Comparison of ENCODE assay signal across 9 mouse cellular contexts in the genomic region with DNA sequence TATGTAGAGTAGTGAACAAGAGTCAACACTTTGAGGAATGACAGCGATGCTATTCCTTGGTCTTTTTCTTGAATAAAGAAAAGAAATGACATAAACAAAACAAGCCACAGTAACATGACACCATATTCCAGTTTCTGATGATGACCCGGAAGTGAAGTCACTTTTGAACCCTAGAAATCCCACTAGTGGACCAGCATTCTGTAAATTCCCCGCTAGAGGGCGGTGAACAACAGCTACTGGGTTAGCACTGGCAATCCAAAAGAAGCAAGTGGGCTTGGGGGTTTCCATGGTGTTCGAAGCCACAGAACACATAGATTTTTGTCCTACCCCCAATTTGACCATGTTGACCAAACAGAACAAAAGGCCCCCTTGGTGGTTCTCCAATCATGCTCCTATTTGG.
A peak's percentile ranks its signal among the peaks of the same experiment; 100 is the strongest.
DNase-seq lines count a peak whose midpoint lies in the region; ATAC-seq and TF ChIP-seq lines count a peak whose summit lies in the region.
"Had no signal": no experiment of that assay in that cellular context is flagged by ENCODE, and none has a peak within 500 bp of the region (broad histone marks: within the 10 kb centered on the region; RNA-seq: fewer than 3 reads in every experiment).

No protein-coding gene starts in this region.

- WGBS in kidney, embryonic 16.5 days: 28% methylated on average over 5 of the region's 5 CpGs

- no peak overlapping the region for H3K4me2 ChIP-seq in kidney, embryonic 16.5 days (replicated peaks; ENCODE audit: low read depth, low read length)

- H3K36me3 ChIP-seq in kidney, embryonic 16.5 days (ENCODE audit: insufficient read depth, low read length): peaks cover 27% of the 10 kb centered on the region; the same call in 1 of the 2 replicates
- H3K36me3 ChIP-seq in MEL (ENCODE audit: control insufficient read depth in 1 of 2, insufficient read depth in 2 of 2, low read length in 2 of 2): no peaks in the 10 kb centered on the region

- no peak for TF ChIP-seq POLR2A in MEL (IDR thresholded peaks at IDR 0.05; ENCODE audit: control insufficient read depth in 1 of 2, insufficient read depth in 1 of 2, low read depth in 1 of 2, low read length in 2 of 2, poor library complexity in 1 of 2)

- peak; percentile 46 for DNase-seq in kidney, adult 11 months
- peak; percentile 13 for DNase-seq in MEL (ENCODE audit: low read depth, low spot score)
- peak; percentile 60 for DNase-seq in c-Kit-positive CD71-positive TER-119-positive erythroid progenitor cells, embryonic 14.5 days (ENCODE audit: low spot score)
- DNase-seq in heart, adult 8-10 months (ENCODE audit: low spot score): peak; percentile 71
- peak; percentile 41 to 72 for DNase-seq in layer of hippocampus, postnatal 25 days (ENCODE audit: extremely low spot score in 1 of 2, low spot score in 1 of 2)
- peak; percentile 67 to 81 for DNase-seq in thymus, postnatal 10 days (ENCODE audit: low spot score in 2 of 2)

- H3K4me1 ChIP-seq in kidney, embryonic 16.5 days (ENCODE audit: insufficient read depth, low read length): peaks cover 8% of the 10 kb centered on the region
- H3K4me1 ChIP-seq in MEL (ENCODE audit: control insufficient read depth in 1 of 2, insufficient read depth in 2 of 2, low read length in 2 of 2): no peaks in the 10 kb centered on the region

- ATAC-seq in kidney, embryonic 16.5 days (ENCODE audit: low FRiP score, low TSS enrichment): no peak; the same call in 1 of the 2 replicates
- peak; percentile 31 for ATAC-seq in megakaryocyte, adult 5-6 weeks (ENCODE audit: poor library complexity, severe bottlenecking)

- H3K4me3 ChIP-seq in kidney, embryonic 16.5 days (ENCODE audit: low read length): no peak overlapping the region
- H3K4me3 ChIP-seq in MEL (ENCODE audit: control insufficient read depth in 1 of 2, insufficient read depth in 1 of 2, low read depth in 2 of 2, low read length in 2 of 2): no peak overlapping the region
- H3K4me3 ChIP-seq: myocyte had no signal

- no peak overlapping the region for H3K9ac ChIP-seq in kidney, embryonic 16.5 days (replicated peaks; ENCODE audit: low read length)
- no peak overlapping the region for H3K9ac ChIP-seq in MEL (ENCODE audit: control insufficient read depth, low read depth, low read length, poor library complexity, severe bottlenecking)

- no peak overlapping the region for H3K27ac ChIP-seq in kidney, embryonic 16.5 days (ENCODE audit: low read length)
- H3K27ac ChIP-seq in MEL (ENCODE audit: control insufficient read depth, low read depth, low read length): no peak overlapping the region

- TF ChIP-seq RAD21 in MEL (IDR thresholded peaks at IDR 0.05; ENCODE audit: low read depth, low read length): 0 out of 2 replicates have a peak, but pooled peaks have one; percentile 0

- no peaks in the 10 kb centered on the region for H3K9me3 ChIP-seq in kidney, embryonic 16.5 days (ENCODE audit: low read length)
- no peaks in the 10 kb centered on the region for H3K9me3 ChIP-seq in MEL (replicated peaks; ENCODE audit: insufficient read depth, low read length)

- no peak for TF ChIP-seq EP300 in MEL (IDR thresholded peaks at IDR 0.05; ENCODE audit: low read depth in 1 of 2, low read length in 2 of 2)

- H3K79me2 ChIP-seq in MEL (ENCODE audit: control insufficient read depth, insufficient read depth, low read length, poor library complexity): no peaks in the 10 kb centered on the region

- no peaks in the 10 kb centered on the region for H3K27me3 ChIP-seq in kidney, embryonic 16.5 days (ENCODE audit: insufficient read depth, low read length)
- H3K27me3 ChIP-seq in MEL (ENCODE audit: control insufficient read depth in 1 of 2, insufficient read depth in 2 of 2, low read length in 2 of 2): no peaks in the 10 kb centered on the region

- TF ChIP-seq CTCF in MEL (IDR thresholded peaks at IDR 0.05 in 2 of 3, conservative IDR thresholded peaks at IDR 0.05 in 1 of 3; ENCODE audit: control insufficient read depth in 1 of 3, insufficient read depth in 1 of 3, low read depth in 2 of 3, low read length in 3 of 3, poor library complexity in 1 of 3, severe bottlenecking in 1 of 3): peak in 2 of 3 experiments; percentile 23 to 26; a peak in 3 of 6 replicates

TF ChIP-seq in MEL, 35 proteins besides CTCF, POLR2A, EP300 and RAD21:
- no peak for TF ChIP-seq HCFC1 (IDR thresholded peaks at IDR 0.05; ENCODE audit: low read depth, low read length)
- TF ChIP-seq ELF1 (IDR thresholded peaks at IDR 0.05; ENCODE audit: low read depth, low read length): no peak
- TF ChIP-seq GABPA (IDR thresholded peaks at IDR 0.05; ENCODE audit: low read depth, low read length): no peak
- no peak for TF ChIP-seq KAT2A (conservative IDR thresholded peaks at IDR 0.05; ENCODE audit: low read depth, low read length)
- no peak for TF ChIP-seq CHD2 (IDR thresholded peaks at IDR 0.05; ENCODE audit: low read length)
- TF ChIP-seq USF1 (IDR thresholded peaks at IDR 0.05; ENCODE audit: low read depth, low read length): no peak
- TF ChIP-seq ZNF384 (IDR thresholded peaks at IDR 0.05; ENCODE audit: low read depth, low read length): no peak
- no peak for TF ChIP-seq POLR2AphosphoS5 (IDR thresholded peaks at IDR 0.05; ENCODE audit: borderline replicate concordance, low read depth, low read length)
- TF ChIP-seq NRF1 (IDR thresholded peaks at IDR 0.05; ENCODE audit: insufficient read depth, low read depth, low read length, poor library complexity, severe bottlenecking): no peak
- no peak for TF ChIP-seq ZMIZ1 (IDR thresholded peaks at IDR 0.05; ENCODE audit: low read depth, low read length)
- TF ChIP-seq NELFE (IDR thresholded peaks at IDR 0.05; ENCODE audit: low read depth, low read length): no peak

Comparison
In these comparisons a context has a peak if more than half of its experiments do, and no peak if none do; other contexts are left out.
1. DNase-seq: peak in every context shown above with its lines; median percentile 74 in thymus, postnatal 10 days; 71 in heart, adult 8-10 months; 60 in c-Kit-positive CD71-positive TER-119-positive erythroid progenitor cells, embryonic 14.5 days; 56 in layer of hippocampus, postnatal 25 days; 46 in kidney, adult 11 months; 13 in MEL.